Mouse (Mus musculus) cortical plate, adult 2 months (tissue): ENCODE data around the gene Dnaja2. TPM values are rescaled to one million over a fixed set of nuclear protein-coding genes. Genes with fewer than 3 reads are reported as not detected.

Experiments used
- H3K27ac ChIP-seq: fragments of 200-500 bp; 2 replicates; pipeline ENCODE4 v1.5.1; 2012; ENCODE audit warnings: low read length, control low read depth, inconsistent platforms; ENCODE audit not compliant: insufficient read depth
- H3K4me1 ChIP-seq: fragments of 200-500 bp; 2 replicates; pipeline ENCODE4 v1.6.1; 2011; ENCODE audit warnings: low read length; ENCODE audit not compliant: control insufficient read depth, insufficient read depth
- H3K4me3 ChIP-seq: fragments of 200-500 bp; 2 replicates; pipeline ENCODE4 v1.5.1; 2011; ENCODE audit warnings: mild to moderate bottlenecking, low read length, control low read depth; ENCODE audit not compliant: insufficient read depth
- CTCF ChIP-seq: fragments of 200-500 bp; IDR thresholded peaks from 2 replicates; pipeline ENCODE4 v1.5.1; 2011; ENCODE audit warnings: mild to moderate bottlenecking, control low read depth, low read length; ENCODE audit not compliant: insufficient read depth; ENCODE audit errors: extremely low read depth
- POLR2A ChIP-seq: fragments of 200-500 bp; IDR thresholded peaks from 2 replicates; pipeline ENCODE4 v1.6.1; 2011; ENCODE audit warnings: mild to moderate bottlenecking, low read length, control low read depth; ENCODE audit not compliant: insufficient read depth; ENCODE audit errors: extremely low read depth
- polyA plus RNA-seq: library from polyadenylated mRNA; depleted of rRNA; stranded (reverse); fragments of >200 nt; gene quantifications from 2 replicates; pipeline ENCODE4 v1.2.3, GENCODE M21; 2012; rRNA removed

Gene Dnaja2
- polyA plus RNA-seq, 1 experiment, result 95.2 TPM

- Histone ChIP-seq H3K4me1 (peaks cover 4% of the 10 kb centered on the region; the same call in 1 of the 2 replicates), H3K4me3 (peak within 1 kb of the TSS; percentile 99), H3K27ac (peak within 1 kb of the TSS; percentile 89)
- peak; percentile 89 for TF ChIP-seq POLR2A
- no peak for TF ChIP-seq CTCF
Measured at GRCm38 (mm10) chr8:85492125-85492875, 62.8 kb downstream of the Dnaja2 start, which contains the start of gene Gpt2. Gene Gpt2 (plus strand): TSS chr8:85492576.

DNA sequence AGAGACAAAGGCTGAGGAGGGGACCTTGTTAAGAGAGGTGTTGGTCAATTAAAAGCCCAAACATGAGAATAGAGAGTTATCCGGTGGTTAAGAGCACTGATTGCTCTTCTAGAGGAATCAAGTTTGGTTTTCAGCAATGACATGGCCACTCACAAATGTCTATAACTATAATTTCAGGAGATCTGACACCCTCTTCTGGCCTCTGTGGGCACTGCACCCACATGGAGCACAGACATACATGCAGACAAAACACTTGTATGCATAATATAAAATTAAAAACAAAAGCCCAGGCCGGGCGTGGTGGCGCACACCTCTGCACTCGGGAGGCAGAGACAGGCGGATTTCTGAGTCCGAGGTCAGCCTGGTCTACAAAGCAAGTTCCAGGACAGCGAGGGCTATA lies 65.6 kb downstream of the Dnaja2 start:
- no peak overlapping the region for H3K4me3 ChIP-seq

GRCm38 (mm10) chr8:85488631-85489030 lies 66.5 kb downstream of the Dnaja2 start:
- Histone ChIP-seq H3K4me3 (no peak overlapping the region), H3K27ac (no peak overlapping the region), H3K4me1 (peaks cover 2% of the 10 kb centered on the region; the same call in 1 of the 2 replicates)
- no peak for TF ChIP-seq POLR2A
- TF ChIP-seq CTCF, result no peak

More for the DNA sequence above, 65.6 kb downstream of the Dnaja2 start:
- TF ChIP-seq CTCF (no peak), POLR2A (no peak)
- no peak overlapping the region for H3K27ac ChIP-seq
- peaks cover 4% of the 10 kb centered on the region; the same call in 1 of the 2 replicates for H3K4me1 ChIP-seq

GRCm38 (mm10) chr8:85487906-85488620 lies 67.1 kb downstream of the Dnaja2 start:
- Histone ChIP-seq H3K4me3 (no peak overlapping the region), H3K27ac (no peak overlapping the region), H3K4me1 (0 out of 2 replicates have a peak, but pooled peaks cover 1% of the 10 kb centered on the region)
- TF ChIP-seq CTCF, result no peak
- TF ChIP-seq POLR2A, result no peak

Other genes with a start within 250 kb of the Dnaja2 start
- 4.3 and 5.0 TPM in 2 replicates for gene Mylk3, start 169.0 kb downstream of the Dnaja2 start, polyA plus RNA-seq
- 12.2 and 12.3 TPM in 2 replicates for gene 4921524J17Rik, start 122.5 kb downstream of the Dnaja2 start, polyA plus RNA-seq
- 49.0 and 49.2 TPM in 2 replicates for gene Gpt2, start 62.8 kb downstream of the Dnaja2 start, polyA plus RNA-seq
- 21.7 and 25.6 TPM in 2 replicates for gene Neto2, start 145.6 kb upstream of the Dnaja2 start, polyA plus RNA-seq